Mouse (Mus musculus) neural tube, embryonic 15.5 days (tissue): ENCODE measurements around the gene Phf13. TPM values are rescaled to one million over a fixed set of nuclear protein-coding genes. Genes with fewer than 3 reads are reported as not detected.

Experiments
- ATAC-seq: fragments of 200-750 bp; cut with Nextera tagmentation; 2 replicates; pipeline ENCODE4 v1.8.0; 2017; ENCODE audit warnings: mild to moderate bottlenecking, moderate TSS enrichment, moderate library complexity; ENCODE audit not compliant: low FRiP score
- H3K27ac ChIP-seq: fragments of 300-500 bp; sonication (generic); replicated peaks from 2 replicates; pipeline ENCODE4 v1.5.1; 2015; ENCODE audit warnings: mild to moderate bottlenecking, inconsistent platforms
- H3K27me3 ChIP-seq: fragments of 300-500 bp; sonication (generic); replicated peaks from 2 replicates; pipeline ENCODE4 v1.6.1; 2015; ENCODE audit warnings: inconsistent platforms
- H3K36me3 ChIP-seq: fragments of 300-500 bp; sonication (generic); 2 replicates; pipeline ENCODE4 v1.6.1; 2015; ENCODE audit warnings: inconsistent platforms
- H3K4me1 ChIP-seq: fragments of 300-500 bp; sonication (generic); 2 replicates; pipeline ENCODE4 v1.6.1; 2015; ENCODE audit warnings: inconsistent platforms
- H3K4me2 ChIP-seq: fragments of 300-500 bp; sonication (generic); 2 replicates; pipeline ENCODE4 v1.6.1; 2015; ENCODE audit warnings: inconsistent platforms, mild to moderate bottlenecking, moderate library complexity
- H3K4me3 ChIP-seq: fragments of 300-500 bp; sonication (generic); replicated peaks from 2 replicates; pipeline ENCODE4 v1.5.1; 2015; ENCODE audit warnings: mild to moderate bottlenecking, inconsistent platforms
- H3K9ac ChIP-seq: fragments of 300-500 bp; sonication (generic); replicated peaks from 2 replicates; pipeline ENCODE4 v1.6.1; 2015; ENCODE audit warnings: mild to moderate bottlenecking, inconsistent platforms
- H3K9me3 ChIP-seq: fragments of 300-500 bp; sonication (generic); replicated peaks from 2 replicates; pipeline ENCODE4 v1.6.1; 2016; ENCODE audit warnings: inconsistent platforms
- WGBS: fragments of 180-500 bp; shearing (Covaris S2); methylation state at CpG from one replicate; pipeline ENCODE4 v1.1.7; 2015; ENCODE audit warnings: mixed read lengths; 5-methylcytosine and 5-hydroxymethylcytosine counted together
- polyA plus RNA-seq: library from polyadenylated mRNA; unstranded; fragments of >200 nt; fragmentation: Nextera tagmentation; extraction: Ambion mirVana; gene quantifications from 2 replicates; pipeline ENCODE4 v1.2.1, GENCODE M21; 2015

The Phf13 gene
- polyA plus RNA-seq, 1 experiment from 2014 or later: 21.3 TPM

GRCm38 (mm10) chr4:151959849-151960512 is 36.1 kb downstream of the Phf13 start:
- H3K9me3 ChIP-seq: no peaks in the 10 kb centered on the region
- ATAC-seq: no peak
- H3K9ac ChIP-seq: no peak overlapping the region
- H3K27me3 ChIP-seq: no peaks in the 10 kb centered on the region
- no peak overlapping the region for H3K27ac ChIP-seq
- no peak overlapping the region for H3K4me2 ChIP-seq
- H3K4me1 ChIP-seq: no peaks in the 10 kb centered on the region
- peaks cover 69% of the 10 kb centered on the region for H3K36me3 ChIP-seq
- H3K4me3 ChIP-seq: no peak overlapping the region
- 93% methylated on average over 11 of the region's 11 CpGs for WGBS

DNA sequence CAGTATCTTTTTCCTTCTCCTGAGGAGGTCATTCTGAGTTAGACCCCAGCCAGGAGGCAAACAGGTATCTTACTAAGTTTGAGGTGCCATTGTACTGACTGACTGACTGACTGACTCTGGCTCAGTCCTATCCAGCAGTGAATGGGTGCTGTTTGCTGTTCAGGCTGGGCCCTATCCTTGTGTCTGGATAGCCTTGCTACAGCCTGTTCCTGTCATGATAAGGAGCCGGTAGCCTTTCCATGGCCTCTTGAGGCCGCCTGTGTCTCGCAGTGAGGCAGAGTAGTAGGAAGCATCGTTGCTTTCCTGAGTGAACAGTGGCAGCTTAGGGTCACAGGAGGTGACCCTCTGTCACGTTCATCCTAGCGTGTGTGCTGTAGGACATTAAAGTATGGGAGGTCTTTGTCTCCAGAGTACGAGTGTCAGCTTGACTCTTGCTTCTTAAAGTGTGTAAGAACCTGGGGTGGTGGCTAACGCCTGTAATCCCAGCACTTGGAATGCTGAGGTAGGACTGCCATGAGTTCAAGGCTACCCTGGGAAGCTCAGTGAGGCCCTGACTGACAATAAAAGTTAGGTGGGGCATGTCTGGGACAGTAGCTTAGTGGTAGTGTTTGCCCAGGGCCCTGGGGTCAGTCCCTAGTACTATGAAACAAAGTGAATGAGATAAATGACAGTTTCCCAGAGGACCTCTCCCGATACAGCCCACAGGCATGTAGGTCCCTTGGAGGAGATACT is 38.3 kb downstream of the Phf13 start:
- Histone ChIP-seq H3K4me2 (no peak overlapping the region), H3K4me3 (no peak overlapping the region), H3K27ac (no peak overlapping the region), H3K27me3 (no peaks in the 10 kb centered on the region), H3K9me3 (no peaks in the 10 kb centered on the region), H3K4me1 (no peaks in the 10 kb centered on the region), H3K9ac (no peak overlapping the region), H3K36me3 (peaks cover 68% of the 10 kb centered on the region)
- no peak for ATAC-seq
- 91% methylated on average over 9 of the region's 9 CpGs for WGBS

- Histone ChIP-seq H3K27me3 (no peaks in the 10 kb centered on the region), H3K9me3 (no peaks in the 10 kb centered on the region), H3K4me2 (no peak overlapping the region), H3K9ac (no peak overlapping the region), H3K36me3 (peaks cover 77% of the 10 kb centered on the region), H3K4me3 (no peak overlapping the region), H3K27ac (no peak overlapping the region), H3K4me1 (no peaks in the 10 kb centered on the region)
- ATAC-seq: no peak
- WGBS: 92% methylated on average over 1 of the region's 1 CpGs
Measured at GRCm38 (mm10) chr4:151955791-151956190, 40.3 kb downstream of the Phf13 start.

GRCm38 (mm10) chr4:151953209-151953608 is 42.8 kb downstream of the Phf13 start:
- Histone ChIP-seq H3K4me1 (0 out of 2 replicates have a peak, but pooled peaks cover 3% of the 10 kb centered on the region), H3K9ac (no peak overlapping the region), H3K27me3 (no peaks in the 10 kb centered on the region), H3K4me2 (no peak overlapping the region), H3K27ac (no peak overlapping the region), H3K36me3 (peaks cover 54% of the 10 kb centered on the region), H3K4me3 (no peak overlapping the region), H3K9me3 (no peaks in the 10 kb centered on the region)
- 91% methylated on average over 6 of the region's 6 CpGs for WGBS
- no peak for ATAC-seq

GRCm38 (mm10) chr4:151948497-151949471 is 47.3 kb downstream of the Phf13 start:
- 90% methylated on average over 14 of the region's 14 CpGs for WGBS
- no peak overlapping the region for H3K4me2 ChIP-seq
- H3K27me3 ChIP-seq: no peaks in the 10 kb centered on the region
- no peak overlapping the region for H3K27ac ChIP-seq
- no peaks in the 10 kb centered on the region for H3K9me3 ChIP-seq
- no peak overlapping the region for H3K9ac ChIP-seq
- H3K36me3 ChIP-seq: peaks cover 23% of the 10 kb centered on the region
- H3K4me3 ChIP-seq: no peak overlapping the region
- 0 out of 2 replicates have a peak, but pooled peaks cover 3% of the 10 kb centered on the region for H3K4me1 ChIP-seq
- no peak for ATAC-seq

DNA sequence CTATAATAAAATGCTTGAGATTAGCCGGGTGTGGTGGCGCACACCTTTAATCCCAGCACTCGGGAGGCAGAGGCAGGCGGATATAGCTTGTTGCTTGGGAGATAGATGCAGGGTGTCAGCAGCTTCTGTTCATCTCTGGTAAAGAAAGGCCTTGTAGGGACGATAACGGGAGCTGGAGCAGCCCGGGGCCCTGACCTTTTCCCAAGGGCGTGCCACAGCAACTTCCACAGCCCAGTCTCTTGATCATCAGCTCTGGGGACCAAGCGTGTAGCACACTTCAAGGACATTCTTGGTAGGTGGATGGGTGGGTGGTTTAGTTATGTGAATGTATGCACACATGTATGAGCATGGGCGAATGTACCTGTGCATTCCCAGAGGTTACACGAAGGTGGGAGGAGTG is 49.8 kb downstream of the Phf13 start:
- no peak overlapping the region for H3K27ac ChIP-seq
- no peak overlapping the region for H3K9ac ChIP-seq
- 93% methylated on average over 11 of the region's 11 CpGs for WGBS
- ATAC-seq: no peak
- no peaks in the 10 kb centered on the region for H3K27me3 ChIP-seq
- no peaks in the 10 kb centered on the region for H3K9me3 ChIP-seq
- H3K36me3 ChIP-seq: no peaks in the 10 kb centered on the region
- H3K4me2 ChIP-seq: no peak overlapping the region
- H3K4me1 ChIP-seq: 0 out of 2 replicates have a peak, but pooled peaks cover 3% of the 10 kb centered on the region
- H3K4me3 ChIP-seq: no peak overlapping the region

Other genes starting within 250 kb of the Phf13 start
- gene Camta1, start 134.4 kb downstream of the Phf13 start, polyA plus RNA-seq: 158 and 161 TPM in 2 replicates
- gene Dnajc11, start 62.6 kb downstream of the Phf13 start, polyA plus RNA-seq: 79.6 and 82.6 TPM in 2 replicates
- gene Thap3, start 7.3 kb downstream of the Phf13 start, polyA plus RNA-seq: 37.8 and 38.3 TPM in 2 replicates
- 5.7 and 7.8 TPM in 2 replicates for gene Klhl21, start 12.5 kb upstream of the Phf13 start, polyA plus RNA-seq
- gene Zbtb48, start 31.4 kb upstream of the Phf13 start, polyA plus RNA-seq: 15.9 and 16.4 TPM in 2 replicates
- 2.1 and 2.2 TPM in 2 replicates for gene Tas1r1, start 42.3 kb upstream of the Phf13 start, polyA plus RNA-seq
- gene Nol9, start 43.1 kb upstream of the Phf13 start, polyA plus RNA-seq: 26.0 and 26.4 TPM in 2 replicates
- gene Plekhg5, start 76.2 kb upstream of the Phf13 start, polyA plus RNA-seq: 13.5 and 13.6 TPM in 2 replicates
- gene Tnfrsf25, start 119.7 kb upstream of the Phf13 start, polyA plus RNA-seq: 1.2 and 2.4 TPM in 2 replicates
- 0.31 and 3.3 TPM in 2 replicates for gene Espn, start 156.1 kb upstream of the Phf13 start, polyA plus RNA-seq
- not detected in 2 replicates for gene Hes2, start 162.6 kb upstream of the Phf13 start, polyA plus RNA-seq
- gene Acot7, start 181.9 kb upstream of the Phf13 start, polyA plus RNA-seq: 402 and 456 TPM in 2 replicates